Mouse (Mus musculus): ENCODE measurements at regions not wholly inside any gene's neighbourhood (a gene's known extent, or its start where the extent isn't known, plus 50 kb on each side); places are given as distances from the start of the nearest gene placed in this dataset.

GRCm38 (mm10) chr8:49015701-49016100 is 171.9 kb upstream of the Tenm3 start:
- no peak for DNase-seq

- DNase-seq = peak; percentile 25
These were observed 171.4 kb upstream of the Tenm3 start for GRCm38 (mm10) chr8:49015200-49015599.

GRCm38 (mm10) chr8:49006236-49006965 is 162.7 kb upstream of the Tenm3 start:
- DNase-seq = peak; percentile 84

GRCm38 (mm10) chr8:48981667-48982066 is 137.9 kb upstream of the Tenm3 start:
- DNase-seq = no peak

GRCm38 (mm10) chr8:48980755-48981154 is 137.0 kb upstream of the Tenm3 start:
- DNase-seq = no peak

- DNase-seq = no peak
These were observed 126.9 kb upstream of the Tenm3 start for GRCm38 (mm10) chr8:48970655-48971054.

GRCm38 (mm10) chr8:48964929-48965328 is 121.2 kb upstream of the Tenm3 start:
- no peak for DNase-seq

- no peak for DNase-seq
These were observed 113.9 kb upstream of the Tenm3 start for GRCm38 (mm10) chr8:48957614-48958013.

GRCm38 (mm10) chr8:48951412-48951811 is 107.7 kb upstream of the Tenm3 start:
- no peak for DNase-seq

GRCm38 (mm10) chr8:48944177-48944576 is 100.4 kb upstream of the Tenm3 start:
- DNase-seq = no peak

- DNase-seq = no peak
These were observed 93.4 kb upstream of the Tenm3 start for GRCm38 (mm10) chr8:48937144-48937543.

GRCm38 (mm10) chr8:48927135-48927534 is 83.4 kb upstream of the Tenm3 start:
- DNase-seq = no peak

GRCm38 (mm10) chr8:48915275-48915674 is 71.5 kb upstream of the Tenm3 start:
- DNase-seq = no peak

- DNase-seq = no peak
These were observed 69.1 kb upstream of the Tenm3 start for GRCm38 (mm10) chr8:48912842-48913241.

- DNase-seq = no peak
These were observed 58.1 kb upstream of the Tenm3 start for GRCm38 (mm10) chr8:48901668-48902406.

GRCm38 (mm10) chr8:48896687-48897086 is 52.9 kb upstream of the Tenm3 start:
- DNase-seq = no peak

- DNase-seq = no peak
These were observed 52.5 kb upstream of the Tenm3 start for GRCm38 (mm10) chr8:48896251-48896650.

GRCm38 (mm10) chr8:48895586-48895985 is 51.8 kb upstream of the Tenm3 start:
- DNase-seq = no peak
